Mouse (Mus musculus): ENCODE data around the gene Rgs14. TPM values are rescaled to one million over a fixed set of nuclear protein-coding genes. Genes with fewer than 3 reads are reported as not detected.

The Rgs14 gene
- polyA plus RNA-seq, 1 experiment from 2014 or later: 1.9 TPM

DNA sequence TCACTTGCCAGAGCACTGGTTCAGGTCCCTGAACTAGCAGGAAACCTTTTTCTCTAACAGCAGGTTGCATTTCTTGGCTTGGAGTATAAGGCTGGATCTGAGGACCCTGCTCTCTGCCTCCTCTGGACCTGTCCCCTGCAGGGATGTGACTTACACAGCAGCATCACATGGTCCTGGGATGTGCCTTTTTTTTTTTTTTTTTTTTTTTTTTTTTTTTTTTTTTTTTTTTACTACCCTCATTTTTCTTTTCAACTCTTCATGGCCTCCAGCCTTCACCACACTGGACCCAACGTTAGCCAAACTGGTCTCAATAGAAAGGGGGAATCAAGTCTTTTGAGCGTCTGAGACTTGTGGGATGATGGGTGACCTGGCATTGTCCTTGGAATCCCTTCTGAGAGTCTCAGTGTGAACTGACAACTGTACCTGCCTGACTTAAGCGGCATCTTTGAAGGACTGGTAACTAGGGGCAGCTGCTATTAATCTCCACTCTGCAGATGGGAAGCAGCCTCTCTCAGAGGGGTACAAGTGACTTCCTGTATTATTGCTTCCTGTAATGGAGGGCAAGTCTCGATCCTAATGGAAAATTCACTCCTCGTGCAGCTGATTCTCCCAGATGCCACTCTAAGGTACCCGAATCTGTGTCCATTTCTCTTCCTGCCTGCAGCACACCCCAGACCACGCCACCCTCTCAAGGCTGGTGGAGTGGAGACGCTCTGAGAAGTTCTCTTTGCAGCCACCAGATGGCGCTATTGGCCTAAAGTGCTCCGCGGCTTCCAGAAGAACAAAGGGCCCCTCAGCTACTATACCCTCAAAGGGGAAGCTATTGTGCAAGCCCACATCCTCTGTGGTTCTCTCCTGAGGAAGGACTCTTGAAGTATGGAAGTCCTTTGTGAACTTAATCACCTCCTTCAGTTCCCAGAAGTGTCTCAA is 35.6 kb downstream of the Rgs14 start:
- H3K4me2 ChIP-seq: no peak overlapping the region
- peak; percentile 68 for ATAC-seq (replicated peaks; ENCODE audit: low FRiP score)
- H3K27me3 ChIP-seq (replicated peaks; ENCODE audit: control insufficient read depth, insufficient read depth, low read length): peaks cover 49% of the 10 kb centered on the region
- DNase-seq (ENCODE audit: low spot score): peak; percentile 77
- H3K4me3 ChIP-seq (ENCODE audit: low read depth, low read length): no peak overlapping the region
- no peak overlapping the region for H3K9ac ChIP-seq (ENCODE audit: low read depth, low read length)
- no peak overlapping the region for H3K27ac ChIP-seq (ENCODE audit: low read depth, low read length)
- H3K36me3 ChIP-seq (ENCODE audit: control insufficient read depth, insufficient read depth, low read length): no peaks in the 10 kb centered on the region
- H3K4me1 ChIP-seq (replicated peaks; ENCODE audit: control insufficient read depth, insufficient read depth, low read length): no peaks in the 10 kb centered on the region
- WGBS: 11% methylated on average over 11 of the region's 11 CpGs
- H3K9me3 ChIP-seq (ENCODE audit: control insufficient read depth, low read length): no peaks in the 10 kb centered on the region

DNA sequence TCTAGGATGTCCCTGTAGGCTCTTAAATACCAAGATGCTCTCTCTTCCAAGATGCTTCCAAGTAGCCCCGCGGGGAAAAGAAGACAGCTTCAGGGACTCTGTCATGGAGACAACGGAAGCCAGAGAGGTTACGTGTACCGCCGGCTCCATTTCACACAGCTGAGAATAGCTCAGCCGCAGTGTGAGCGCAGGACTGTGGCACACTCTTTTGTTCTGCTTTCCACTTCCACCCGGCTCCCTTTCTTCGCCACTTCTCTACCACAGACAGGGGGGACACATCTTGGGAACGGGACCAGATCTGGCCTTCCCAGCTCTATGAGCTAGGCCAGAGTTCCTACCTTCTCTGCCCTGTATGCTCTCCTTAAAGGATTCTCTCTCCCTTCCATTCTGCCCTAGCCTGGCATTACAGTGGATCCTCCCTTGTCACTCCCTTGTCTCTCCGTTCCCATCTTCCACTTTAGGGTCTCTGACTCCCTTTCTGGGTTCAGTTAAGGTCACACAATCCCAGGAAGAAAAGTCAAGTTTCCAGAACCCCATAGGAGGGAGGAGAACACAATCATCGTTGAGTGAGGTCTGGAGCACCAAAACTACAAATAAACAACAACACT is 36.4 kb downstream of the Rgs14 start:
- H3K27ac ChIP-seq (ENCODE audit: low read depth, low read length): no peak overlapping the region

DNA sequence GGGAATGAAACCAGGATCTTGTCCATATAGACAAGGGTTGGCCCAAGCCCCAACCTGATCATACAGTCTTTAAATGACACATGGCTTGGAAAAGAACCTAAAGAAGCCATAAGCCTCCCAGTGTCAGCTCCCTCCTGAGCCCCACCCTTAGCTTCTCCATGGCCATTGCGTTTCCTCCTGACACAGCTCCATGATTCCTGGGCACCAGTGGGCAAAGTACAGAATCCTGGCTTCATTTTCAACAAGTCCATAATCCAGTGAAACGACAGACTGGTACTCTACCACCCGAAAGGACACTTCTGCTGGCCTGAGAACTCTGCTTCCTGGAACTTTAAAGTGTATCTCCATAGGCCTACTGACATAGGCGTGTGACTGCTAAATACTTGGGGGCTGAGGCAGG is 37.8 kb downstream of the Rgs14 start:
- Histone ChIP-seq H3K4me1 (replicated peaks; ENCODE audit: control insufficient read depth, insufficient read depth, low read length) (no peaks in the 10 kb centered on the region), H3K36me3 (ENCODE audit: control insufficient read depth, insufficient read depth, low read length) (no peaks in the 10 kb centered on the region), H3K4me3 (ENCODE audit: low read depth, low read length) (no peak overlapping the region), H3K27ac (ENCODE audit: low read depth, low read length) (no peak overlapping the region), H3K4me2 (no peak overlapping the region), H3K9me3 (ENCODE audit: control insufficient read depth, low read length) (no peaks in the 10 kb centered on the region), H3K9ac (ENCODE audit: low read depth, low read length) (no peak overlapping the region), H3K27me3 (replicated peaks; ENCODE audit: control insufficient read depth, insufficient read depth, low read length) (peaks cover 55% of the 10 kb centered on the region)
- no peak for DNase-seq (ENCODE audit: low spot score)
- WGBS: 71% methylated on average over 4 of the region's 4 CpGs
- no peak for ATAC-seq (replicated peaks; ENCODE audit: low FRiP score)

More for the DNA sequence above, 36.4 kb downstream of the Rgs14 start:
- H3K27me3 ChIP-seq (replicated peaks; ENCODE audit: control insufficient read depth, insufficient read depth, low read length): peaks cover 44% of the 10 kb centered on the region
- no peaks in the 10 kb centered on the region for H3K9me3 ChIP-seq (ENCODE audit: control insufficient read depth, low read length)
- no peak for DNase-seq (ENCODE audit: low spot score)
- H3K4me1 ChIP-seq (replicated peaks; ENCODE audit: control insufficient read depth, insufficient read depth, low read length): no peaks in the 10 kb centered on the region
- H3K9ac ChIP-seq (ENCODE audit: low read depth, low read length): no peak overlapping the region
- no peak overlapping the region for H3K4me3 ChIP-seq (ENCODE audit: low read depth, low read length)
- no peak overlapping the region for H3K4me2 ChIP-seq
- ATAC-seq (replicated peaks; ENCODE audit: low FRiP score): no peak
- 47% methylated on average over 13 of the region's 13 CpGs for WGBS
- no peaks in the 10 kb centered on the region for H3K36me3 ChIP-seq (ENCODE audit: control insufficient read depth, insufficient read depth, low read length)

DNA sequence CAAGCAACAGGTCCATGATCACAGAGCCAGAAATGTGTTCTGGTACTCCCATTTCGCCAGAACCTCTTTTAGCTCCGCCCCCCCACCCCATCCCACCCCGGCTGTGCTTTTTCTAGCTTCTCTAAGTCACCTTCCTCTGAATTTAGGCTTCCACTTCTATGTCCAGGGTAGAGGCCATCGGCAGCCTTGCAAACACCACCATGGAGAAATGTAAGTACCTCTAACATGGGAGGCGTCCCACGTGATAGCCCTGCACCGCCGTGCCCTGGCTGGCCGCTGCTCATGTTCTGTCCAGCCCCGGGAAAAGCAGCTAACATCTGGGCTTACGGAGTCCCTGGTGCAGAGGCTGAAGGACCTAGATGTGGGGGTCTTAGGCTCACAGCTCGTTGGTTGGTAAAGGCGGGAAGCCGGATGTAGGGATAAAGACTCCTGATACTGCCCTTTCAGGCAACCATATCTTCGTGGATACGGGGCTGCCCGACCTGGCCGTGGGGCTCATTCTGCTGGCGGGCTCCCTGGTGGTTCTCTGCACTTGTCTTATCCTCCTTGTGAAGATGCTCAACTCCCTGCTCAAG is 39.1 kb downstream of the Rgs14 start:
- Histone ChIP-seq H3K4me1 (replicated peaks; ENCODE audit: control insufficient read depth, insufficient read depth, low read length) (no peaks in the 10 kb centered on the region; the same call in 1 of the 2 replicates), H3K4me2 (no peak overlapping the region), H3K36me3 (ENCODE audit: control insufficient read depth, insufficient read depth, low read length) (no peaks in the 10 kb centered on the region), H3K27ac (ENCODE audit: low read depth, low read length) (no peak overlapping the region), H3K9me3 (ENCODE audit: control insufficient read depth, low read length) (no peaks in the 10 kb centered on the region), H3K27me3 (replicated peaks; ENCODE audit: control insufficient read depth, insufficient read depth, low read length) (peaks cover 65% of the 10 kb centered on the region), H3K9ac (ENCODE audit: low read depth, low read length) (no peak overlapping the region), H3K4me3 (ENCODE audit: low read depth, low read length) (no peak overlapping the region)
- no peak for ATAC-seq (replicated peaks; ENCODE audit: low FRiP score)
- no peak for DNase-seq (ENCODE audit: low spot score)
- 73% methylated on average over 19 of the region's 19 CpGs for WGBS

DNA sequence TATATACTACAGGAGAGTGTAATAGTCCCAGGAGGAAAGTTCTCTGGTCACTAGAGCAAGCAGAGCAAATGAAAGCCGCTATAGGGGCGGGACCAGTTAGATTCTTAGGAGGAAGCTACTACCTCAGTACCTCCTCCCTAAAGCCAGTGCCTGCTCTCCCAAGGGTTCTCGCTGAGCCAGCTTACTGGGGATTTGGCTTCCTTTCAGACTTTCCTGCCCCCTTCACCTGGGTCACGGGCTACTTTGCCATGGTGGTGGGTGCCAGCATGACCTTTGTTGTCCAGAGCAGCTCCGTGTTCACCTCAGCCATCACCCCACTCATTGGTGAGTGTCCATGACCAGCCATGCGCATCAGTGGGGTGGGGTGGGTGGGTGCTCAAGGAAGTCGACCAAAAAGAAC is 42.3 kb downstream of the Rgs14 start:
- Histone ChIP-seq H3K27ac (ENCODE audit: low read depth, low read length) (no peak overlapping the region), H3K27me3 (replicated peaks; ENCODE audit: control insufficient read depth, insufficient read depth, low read length) (peaks cover 66% of the 10 kb centered on the region), H3K4me3 (ENCODE audit: low read depth, low read length) (no peak overlapping the region), H3K4me2 (no peak overlapping the region), H3K9ac (ENCODE audit: low read depth, low read length) (no peak overlapping the region), H3K4me1 (replicated peaks; ENCODE audit: control insufficient read depth, insufficient read depth, low read length) (no peaks in the 10 kb centered on the region; the same call in 1 of the 2 replicates), H3K36me3 (ENCODE audit: control insufficient read depth, insufficient read depth, low read length) (no peaks in the 10 kb centered on the region), H3K9me3 (ENCODE audit: control insufficient read depth, low read length) (no peaks in the 10 kb centered on the region)
- DNase-seq (ENCODE audit: low spot score) (no peak), ATAC-seq (replicated peaks; ENCODE audit: low FRiP score) (no peak)
- WGBS: 55% methylated on average over 7 of the region's 7 CpGs

DNA sequence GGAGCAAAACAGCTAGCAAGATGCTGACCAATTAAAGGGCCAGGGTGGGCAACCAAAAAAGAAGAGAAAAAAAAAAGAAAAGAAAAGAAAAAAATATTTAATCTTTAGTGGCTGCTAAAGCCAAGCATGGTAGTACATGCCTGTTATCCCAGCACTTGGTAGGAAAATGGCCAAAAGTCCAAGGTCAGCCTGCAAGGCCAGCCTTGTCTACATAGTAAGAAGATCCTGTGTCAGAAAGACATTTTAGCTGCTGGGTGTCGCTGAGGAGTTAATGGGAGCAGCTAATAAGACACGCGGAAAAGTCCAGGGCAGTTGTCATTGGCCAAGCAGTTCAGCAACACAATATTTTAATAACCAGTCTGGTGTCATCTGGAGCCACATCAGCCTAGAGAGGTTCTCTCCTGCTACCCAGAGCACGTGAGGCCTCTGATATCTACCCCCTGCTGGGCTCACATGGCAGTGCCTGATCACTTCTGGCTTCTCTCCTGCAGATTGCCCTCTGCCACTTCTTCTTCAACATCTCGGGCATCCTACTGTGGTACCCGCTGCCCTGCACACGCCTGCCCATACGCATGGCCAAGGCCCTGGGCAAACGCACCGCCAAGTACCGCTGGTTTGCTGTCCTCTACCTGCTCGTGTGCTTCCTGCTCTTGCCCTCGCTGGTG is 43.2 kb downstream of the Rgs14 start:
- H3K36me3 ChIP-seq (ENCODE audit: control insufficient read depth, insufficient read depth, low read length): no peaks in the 10 kb centered on the region
- H3K4me1 ChIP-seq (replicated peaks; ENCODE audit: control insufficient read depth, insufficient read depth, low read length): no peaks in the 10 kb centered on the region; the same call in 1 of the 2 replicates
- no peak overlapping the region for H3K4me3 ChIP-seq (ENCODE audit: low read depth, low read length)
- DNase-seq (ENCODE audit: low spot score) (no peak), ATAC-seq (replicated peaks; ENCODE audit: low FRiP score) (no peak)
- WGBS: 75% methylated on average over 13 of the region's 13 CpGs
- no peaks in the 10 kb centered on the region for H3K9me3 ChIP-seq (ENCODE audit: control insufficient read depth, low read length)
- H3K9ac ChIP-seq (ENCODE audit: low read depth, low read length): no peak overlapping the region
- no peak overlapping the region for H3K4me2 ChIP-seq
- no peak overlapping the region for H3K27ac ChIP-seq (ENCODE audit: low read depth, low read length)
- peaks cover 62% of the 10 kb centered on the region for H3K27me3 ChIP-seq (replicated peaks; ENCODE audit: control insufficient read depth, insufficient read depth, low read length)

DNA sequence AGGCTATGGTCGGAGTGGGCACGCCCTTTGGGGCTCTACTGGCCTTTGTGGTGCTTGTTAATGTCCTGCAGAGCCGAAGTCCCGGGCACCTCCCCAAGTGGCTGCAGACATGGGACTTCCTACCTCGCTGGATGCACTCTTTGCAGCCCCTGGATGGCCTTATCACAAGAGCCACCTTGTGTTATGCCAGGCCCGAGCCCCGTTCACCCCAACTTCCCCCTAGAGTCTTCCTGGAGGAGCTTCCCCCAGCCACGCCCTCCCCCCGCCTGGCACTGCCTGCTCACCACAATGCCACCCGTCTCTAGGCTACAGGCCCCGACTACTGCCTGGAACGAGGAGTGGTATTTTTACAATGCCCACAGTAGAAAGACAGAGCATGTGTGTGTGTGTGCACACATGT is 43.8 kb downstream of the Rgs14 start:
- peaks cover 59% of the 10 kb centered on the region for H3K27me3 ChIP-seq (replicated peaks; ENCODE audit: control insufficient read depth, insufficient read depth, low read length)
- no peak for ATAC-seq (replicated peaks; ENCODE audit: low FRiP score)
- 56% methylated on average over 12 of the region's 12 CpGs for WGBS

DNA sequence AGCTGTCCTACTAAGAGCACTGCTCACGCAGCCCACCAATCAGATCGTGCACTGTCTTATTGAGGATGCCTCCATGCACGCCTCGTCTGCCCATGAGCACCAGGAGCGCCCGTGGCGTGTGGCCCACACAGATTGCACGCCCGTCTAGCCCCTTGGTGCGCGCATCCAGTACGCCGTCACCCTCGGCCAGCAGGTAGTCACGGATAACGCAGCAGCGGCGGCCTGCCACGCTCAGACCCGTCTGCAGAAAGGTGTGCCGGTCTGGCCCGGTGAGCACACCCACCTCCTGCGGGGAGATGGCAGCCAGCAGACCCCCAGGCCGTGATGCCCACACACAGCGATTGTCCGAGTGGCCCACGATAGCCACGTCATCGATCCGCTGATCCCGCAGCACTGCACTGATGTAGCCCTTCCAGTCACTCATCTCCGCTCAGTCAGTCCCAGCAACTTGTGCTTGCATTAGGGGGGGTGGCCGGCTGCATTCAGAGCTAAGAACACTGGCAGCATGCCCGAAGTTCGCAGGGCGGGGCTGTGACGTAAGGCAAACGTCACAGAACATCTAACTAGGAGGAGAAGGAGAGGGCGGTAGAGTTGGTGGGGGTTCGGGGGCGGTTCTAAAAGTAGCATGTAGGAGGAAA is 45.3 kb downstream of the Rgs14 start, which contains the start of gene Pfn3:
TSS of gene Pfn3 (minus strand) at position 490 of the 638 bp plus-strand sequence.
- 14% methylated on average over 41 of the region's 41 CpGs for WGBS
- H3K27ac ChIP-seq (ENCODE audit: low read depth, low read length): no peak within 1 kb of the TSS
- no peaks in the 10 kb centered on the region for H3K9me3 ChIP-seq (ENCODE audit: control insufficient read depth, low read length)
- 0 out of 2 replicates have a peak within 1 kb of the TSS, but pooled peaks have one; percentile 16 for H3K9ac ChIP-seq (ENCODE audit: low read depth, low read length)
- H3K36me3 ChIP-seq (ENCODE audit: control insufficient read depth, insufficient read depth, low read length): no peaks in the 10 kb centered on the region
- no peaks in the 10 kb centered on the region; the same call in 1 of the 2 replicates for H3K4me1 ChIP-seq (replicated peaks; ENCODE audit: control insufficient read depth, insufficient read depth, low read length)
- peak within 1 kb of the TSS; percentile 52 for H3K4me2 ChIP-seq
- DNase-seq (ENCODE audit: low spot score) (peak; percentile 58), ATAC-seq (replicated peaks; ENCODE audit: low FRiP score) (no peak; the same call in 1 of the 2 replicates)
- H3K4me3 ChIP-seq (ENCODE audit: low read depth, low read length): peak within 1 kb of the TSS; percentile 27
- H3K27me3 ChIP-seq (replicated peaks; ENCODE audit: control insufficient read depth, insufficient read depth, low read length): peaks cover 62% of the 10 kb centered on the region

More for the DNA sequence above, 43.8 kb downstream of the Rgs14 start:
- no peak for DNase-seq (ENCODE audit: low spot score)
- Histone ChIP-seq H3K9ac (ENCODE audit: low read depth, low read length) (no peak overlapping the region), H3K9me3 (ENCODE audit: control insufficient read depth, low read length) (no peaks in the 10 kb centered on the region), H3K4me1 (replicated peaks; ENCODE audit: control insufficient read depth, insufficient read depth, low read length) (no peaks in the 10 kb centered on the region; the same call in 1 of the 2 replicates), H3K4me2 (no peak overlapping the region), H3K4me3 (ENCODE audit: low read depth, low read length) (no peak overlapping the region), H3K36me3 (ENCODE audit: control insufficient read depth, insufficient read depth, low read length) (no peaks in the 10 kb centered on the region), H3K27ac (ENCODE audit: low read depth, low read length) (no peak overlapping the region)

Measured in liver, embryonic 11.5 days (tissue).